Mouse (Mus musculus) embryonic fibroblast, embryonic 13.5 days (primary cell): Measurements from ENCODE around the gene Grin3b.

Experiments
- CTCF ChIP-seq: IDR thresholded peaks from 2 replicates; pipeline ENCODE4 v1.5.1; 2011; ENCODE audit warnings: mild to moderate bottlenecking, control low read depth, low read length, moderate library complexity, borderline replicate concordance; ENCODE audit not compliant: insufficient read depth
- POLR2A ChIP-seq: IDR thresholded peaks from 2 replicates; pipeline ENCODE4 v1.6.1; 2011; ENCODE audit warnings: low read depth, mild to moderate bottlenecking, control low read depth, low read length, moderate library complexity

- TF ChIP-seq POLR2A = peak; percentile 44
- no peak for TF ChIP-seq CTCF
These were observed 20.6 kb downstream of the Grin3b start for GRCm38 (mm10) chr10:79991099-79991498.
